Mouse (Mus musculus): ENCODE measurements around the gene Olfr1276. TPM values are rescaled to one million over a fixed set of nuclear protein-coding genes. Genes with fewer than 3 reads are reported as not detected.

Gene Olfr1276
- not detected for total RNA-seq (2021)
- long read RNA-seq, experiment 1, result 0 reads
- long read RNA-seq, experiment 2, result 0 reads

- no peak for DNase-seq (ENCODE audit: low spot score in 2 of 2)
- intact Hi-C loops (cut with DNase I), result no loop called here
These were observed at the start of gene Olfr1276 for GRCm38 (mm10) chr2:111254216-111254615. TSS of gene Olfr1276 (plus strand) at chr2:111254516.

GRCm38 (mm10) chr2:111229502-111229901 lies 24.8 kb upstream of the Olfr1276 start, which contains the start of gene 4930430A15Rik:
TSS of gene 4930430A15Rik (minus strand) at chr2:111229602.
- DNase-seq (ENCODE audit: low spot score in 2 of 2), result no peak
- intact Hi-C loops (cut with DNase I), result no loop called here

DNA sequence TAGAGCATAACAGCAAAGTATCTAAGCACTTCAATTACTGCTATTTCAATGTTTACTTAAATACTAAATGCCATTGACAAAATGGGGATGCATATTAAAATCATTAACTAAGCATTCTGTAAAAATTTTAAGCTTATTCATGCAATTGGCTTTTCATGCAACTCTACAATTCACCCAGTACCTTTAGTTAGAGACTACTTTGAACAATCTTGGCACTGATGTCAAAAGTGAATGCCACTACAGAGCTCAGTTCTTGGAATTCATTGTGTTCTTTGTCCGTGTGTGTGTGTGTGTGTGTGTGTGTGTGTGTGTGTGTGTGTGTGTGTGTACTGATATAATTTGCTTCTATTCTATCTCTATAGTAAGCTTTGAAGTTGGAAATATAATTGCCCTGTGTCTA lies 19.1 kb upstream of the Olfr1276 start, which contains the start of gene Olfr1275:
Olfr1275 (minus strand) TSS at position 101 of the 400 bp plus-strand sequence.
- intact Hi-C loops (cut with DNase I), result no loop called here
- DNase-seq (ENCODE audit: low spot score in 2 of 2), result no peak

DNA sequence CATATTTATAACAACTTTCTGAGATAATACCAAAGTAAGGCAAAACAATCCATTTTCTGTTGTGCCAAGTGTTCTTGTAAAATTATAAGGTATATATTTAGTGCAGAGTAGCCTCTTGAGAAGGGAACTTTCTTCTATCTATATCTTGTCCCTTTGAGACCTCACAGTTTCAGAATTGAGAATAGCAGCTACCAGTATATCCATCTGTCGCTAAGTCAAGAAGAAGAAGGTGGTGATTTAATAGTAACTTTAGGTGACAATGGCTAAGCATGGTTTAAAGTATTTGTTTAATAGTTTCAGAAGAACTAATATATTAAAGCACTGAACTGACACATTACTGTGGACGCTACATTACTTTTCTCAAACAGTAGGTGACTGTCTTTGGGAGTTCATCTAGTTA lies 19.7 kb downstream of the Olfr1276 start, which contains the start of gene Olfr1277:
Olfr1277 (minus strand) TSS at position 101 of the 400 bp plus-strand sequence.
- DNase-seq (ENCODE audit: low spot score in 2 of 2), result no peak
- intact Hi-C loops (cut with DNase I), result no loop called here

DNA sequence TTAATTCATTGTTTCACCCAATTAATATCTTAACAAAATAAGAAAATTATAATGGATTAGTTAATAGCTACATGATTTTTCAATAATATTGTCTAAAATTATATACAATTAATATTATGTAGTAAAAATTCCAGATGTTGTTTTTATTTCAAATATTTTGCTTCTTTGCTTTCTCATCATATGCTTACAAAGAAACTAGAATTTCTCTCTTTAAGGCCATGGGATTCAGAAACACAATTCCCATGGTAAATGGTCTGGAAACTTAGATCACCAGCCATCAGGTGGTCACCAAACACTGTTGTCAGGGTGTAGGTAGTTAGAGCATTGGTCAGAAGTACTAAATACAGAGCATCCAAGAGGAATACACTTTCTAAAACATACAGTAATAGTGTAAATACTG lies 35.5 kb downstream of the Olfr1276 start, which contains the start of gene Olfr1278:
Olfr1278 (plus strand) TSS at position 301 of the 400 bp plus-strand sequence.
- DNase-seq (ENCODE audit: low spot score in 2 of 2), result no peak
- intact Hi-C loops (cut with DNase I), result no loop called here

DNA sequence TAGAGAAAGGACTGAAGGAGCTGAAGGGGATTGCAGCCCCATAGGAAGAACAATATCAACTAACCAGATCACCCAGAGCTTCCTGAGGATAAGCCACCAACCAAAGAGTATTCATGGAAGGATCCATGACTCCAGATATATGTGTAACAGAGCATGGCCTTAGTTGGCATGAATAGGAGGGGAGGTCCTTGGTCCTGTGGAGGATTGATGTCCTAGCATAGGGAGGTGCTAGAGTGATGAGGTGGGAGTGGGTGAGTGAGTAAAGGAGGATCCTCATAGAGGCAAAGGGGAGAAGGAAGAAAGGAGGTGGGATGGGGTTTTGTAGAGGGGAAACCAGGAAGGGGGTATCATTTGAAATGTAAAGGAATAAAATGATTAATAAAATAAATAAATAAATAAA lies 44.2 kb downstream of the Olfr1276 start:
- intact Hi-C loops (cut with DNase I), result no loop called here
- DNase-seq (ENCODE audit: low spot score in 2 of 2), result no peak

DNA sequence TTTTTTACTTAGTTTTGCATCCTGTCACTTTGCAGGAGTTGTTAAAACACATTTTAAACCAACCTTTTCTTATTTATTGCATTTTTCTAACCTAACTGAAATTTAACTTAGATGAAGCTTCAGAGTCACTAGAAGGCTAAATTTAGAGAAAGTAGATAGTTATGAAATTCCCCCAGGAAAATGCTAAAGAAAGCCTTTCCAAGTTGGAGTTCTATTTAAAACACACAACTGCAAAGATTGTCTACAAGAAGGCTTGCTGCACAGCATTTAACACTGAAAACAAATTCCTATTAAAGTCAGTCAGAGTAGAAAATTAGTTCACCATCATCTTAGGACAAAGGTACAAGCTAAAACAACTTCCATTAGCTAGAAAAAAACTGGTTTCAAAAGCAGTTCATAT lies 46.1 kb downstream of the Olfr1276 start, which contains the start of gene Olfr1279:
Olfr1279 (plus strand) TSS at position 262 of the 400 bp plus-strand sequence.
- intact Hi-C loops (cut with DNase I), result no loop called here
- no peak for DNase-seq (ENCODE audit: low spot score in 2 of 2)

Other genes with a start within 250 kb of the Olfr1276 start
- not detected for gene Gm13941, start 148.5 kb upstream of the Olfr1276 start, total RNA-seq (2021)
- gene Gm15130, start 101.6 kb upstream of the Olfr1276 start, total RNA-seq (2021), result not detected
- not detected for gene 4930430A15Rik, start 24.9 kb upstream of the Olfr1276 start, total RNA-seq (2021)
- gene Olfr1275, start 19.2 kb upstream of the Olfr1276 start, total RNA-seq (2021), result not detected
- not detected for gene Olfr1277, start 19.6 kb downstream of the Olfr1276 start, total RNA-seq (2021)
- gene Olfr1278, start 35.6 kb downstream of the Olfr1276 start, total RNA-seq (2021), result not detected
- not detected for gene Olfr1279, start 46.1 kb downstream of the Olfr1276 start, total RNA-seq (2021)
- not detected for gene Olfr1280, start 59.5 kb downstream of the Olfr1276 start, total RNA-seq (2021)
- not detected for gene Olfr1281, start 72.0 kb downstream of the Olfr1276 start, total RNA-seq (2021)
- gene Olfr1282, start 81.6 kb downstream of the Olfr1276 start, total RNA-seq (2021), result not detected
- not detected for gene Olfr1283, start 112.3 kb downstream of the Olfr1276 start, total RNA-seq (2021)
- not detected for gene Olfr1284, start 121.0 kb downstream of the Olfr1276 start, total RNA-seq (2021)
- not detected for gene Olfr1286, start 168.6 kb downstream of the Olfr1276 start, total RNA-seq (2021)
- not detected for gene Olfr1287, start 194.6 kb downstream of the Olfr1276 start, total RNA-seq (2021)
- gene Olfr1288, start 219.6 kb downstream of the Olfr1276 start, total RNA-seq (2021), result not detected
- not detected for gene Olfr1289, start 226.3 kb downstream of the Olfr1276 start, total RNA-seq (2021)
- not detected for gene Olfr1290, start 239.3 kb downstream of the Olfr1276 start, total RNA-seq (2021)
- not detected for gene Olfr1291-ps1, start 242.7 kb downstream of the Olfr1276 start, total RNA-seq (2021)

Data from left cerebral cortex, postnatal 14 days (tissue).